Mouse (Mus musculus) kidney, postnatal 10 days (tissue): ENCODE measurements around the gene Washc4.

Source experiments
- DNase-seq: peaks from one replicate; pipeline ENCODE4 v3.0.0; 2021; ENCODE audit warnings: mixed read lengths

Washc4 gene

GRCm38 (mm10) chr10:83641641-83642040 lies 98.1 kb downstream of the Washc4 start:
- DNase-seq, result no peak

- no peak for DNase-seq
These were observed 100.6 kb downstream of the Washc4 start for GRCm38 (mm10) chr10:83644167-83644566.

- DNase-seq, result peak; percentile 21
These were observed 101.5 kb downstream of the Washc4 start for GRCm38 (mm10) chr10:83644865-83645715.

DNA sequence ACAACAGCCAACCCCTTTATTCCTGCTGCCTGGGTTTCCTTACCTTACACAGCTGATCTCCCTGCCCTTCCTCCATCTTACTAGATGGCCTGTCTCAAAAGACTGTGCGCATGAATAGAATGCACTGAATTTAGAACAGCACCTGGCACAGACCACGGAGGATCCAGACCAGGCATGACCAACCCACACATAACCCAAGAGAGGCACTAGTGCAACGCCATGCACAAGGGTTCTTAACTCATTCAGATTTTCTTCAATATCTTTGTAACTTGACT lies 102.1 kb downstream of the Washc4 start:
- no peak for DNase-seq
